23 mouse cellular contexts compared by ENCODE assay signal in the genomic region with DNA sequence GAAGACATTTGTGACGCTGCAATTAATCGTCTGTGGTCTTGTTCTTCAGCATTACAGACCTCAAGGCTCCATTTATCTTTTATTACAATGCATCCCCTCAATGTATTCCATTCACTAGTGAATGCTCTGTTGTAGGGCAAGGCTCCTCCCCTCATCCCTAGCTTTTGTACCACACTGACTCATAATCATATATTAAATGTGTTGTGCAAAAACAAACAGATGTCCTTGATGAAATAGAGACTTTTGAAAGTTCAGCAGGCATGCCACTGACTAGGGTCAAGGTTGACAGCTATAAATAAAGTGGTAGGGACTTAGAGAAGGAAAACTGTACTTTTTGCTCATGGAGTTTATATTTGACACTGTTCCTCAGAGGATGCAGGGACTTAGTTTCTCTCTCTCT. TPM values are rescaled to one million over a fixed set of nuclear protein-coding genes. Genes with fewer than 3 reads are reported as not detected.
DNase-seq lines count a peak whose midpoint lies in the region; ATAC-seq lines count a peak whose summit lies in the region.
"Had no signal": no experiment of that assay in that cellular context is flagged by ENCODE, and none has a peak within 500 bp of the region (broad histone marks: within the 10 kb centered on the region; RNA-seq: fewer than 3 reads in every experiment).

No protein-coding gene starts in this region.

- no peaks in the 10 kb centered on the region for H3K9me3 ChIP-seq in neural tube, embryonic 11.5 days (ENCODE audit: control insufficient read depth, low read length)
- H3K9me3 ChIP-seq in neural tube, embryonic 15.5 days (replicated peaks), result no peaks in the 10 kb centered on the region
- H3K9me3 ChIP-seq in neural tube, embryonic 14.5 days (ENCODE audit: control insufficient read depth, low read length), result no peaks in the 10 kb centered on the region
- H3K9me3 ChIP-seq: embryonic facial prominence, embryonic 10.5 days; heart, embryonic 13.5 days had no signal

- no peak overlapping the region for H3K4me3 ChIP-seq in neural tube, embryonic 11.5 days (ENCODE audit: low read depth, low read length)
- no peak overlapping the region for H3K4me3 ChIP-seq in neural tube, embryonic 15.5 days (replicated peaks)
- H3K4me3 ChIP-seq in neural tube, embryonic 14.5 days (ENCODE audit: low read depth, low read length), result no peak overlapping the region
- H3K4me3 ChIP-seq: embryonic facial prominence, embryonic 10.5 days; heart, embryonic 13.5 days had no signal

- no peak overlapping the region for H3K9ac ChIP-seq in neural tube, embryonic 11.5 days (ENCODE audit: low read length)
- H3K9ac ChIP-seq in neural tube, embryonic 15.5 days (replicated peaks), result no peak overlapping the region
- H3K9ac ChIP-seq in neural tube, embryonic 14.5 days (replicated peaks; ENCODE audit: low read depth, low read length), result no peak overlapping the region
- H3K9ac ChIP-seq: heart, embryonic 13.5 days had no signal

- H3K27me3 ChIP-seq in neural tube, embryonic 11.5 days (ENCODE audit: control insufficient read depth, insufficient read depth, low read length), result no peaks in the 10 kb centered on the region
- no peaks in the 10 kb centered on the region for H3K27me3 ChIP-seq in neural tube, embryonic 15.5 days (replicated peaks)
- no peaks in the 10 kb centered on the region for H3K27me3 ChIP-seq in neural tube, embryonic 14.5 days (ENCODE audit: control insufficient read depth, insufficient read depth, low read length)

- DNase-seq in adrenal gland, adult 8-10 months, result peak; percentile 49
- no peak for DNase-seq in adrenal gland, postnatal 4 days (ENCODE audit: low spot score in 2 of 2)
- no peak for DNase-seq in neural tube, embryonic 11.5 days (ENCODE audit: low spot score)
- peak; percentile 23 for DNase-seq in adrenal gland, postnatal 10 days
- DNase-seq in c-Kit-positive CD71-positive TER-119-positive erythroid progenitor cells, embryonic 14.5 days (ENCODE audit: low spot score), result no peak
- DNase-seq: cerebellum, adult 18-20 months; cerebellum, adult 9-11 months; cerebellum, postnatal 36 days; gastrocnemius, postnatal 36 days; heart, adult 11 months; heart, postnatal 36 days; kidney, adult 2 months had no signal

- no peaks in the 10 kb centered on the region for H3K36me3 ChIP-seq in neural tube, embryonic 11.5 days (ENCODE audit: control insufficient read depth, insufficient read depth, low read length)
- H3K36me3 ChIP-seq in neural tube, embryonic 15.5 days, result no peaks in the 10 kb centered on the region
- no peaks in the 10 kb centered on the region for H3K36me3 ChIP-seq in neural tube, embryonic 14.5 days (ENCODE audit: control insufficient read depth, insufficient read depth, low read length)
- H3K36me3 ChIP-seq: embryonic facial prominence, embryonic 10.5 days; heart, embryonic 13.5 days had no signal

- 48% methylated on average over 2 of the region's 2 CpGs for WGBS in neural tube, embryonic 11.5 days
- 43% methylated on average over 2 of the region's 2 CpGs for WGBS in neural tube, embryonic 15.5 days
- WGBS in neural tube, embryonic 14.5 days, result 33% methylated on average over 2 of the region's 2 CpGs

- 0 out of 2 replicates have a peak, but pooled peaks have one; percentile 6 for ATAC-seq in neural tube, embryonic 11.5 days (ENCODE audit: insufficient read depth, low FRiP score, low TSS enrichment)
- no peak for ATAC-seq in neural tube, embryonic 15.5 days (ENCODE audit: low FRiP score)
- ATAC-seq in neural tube, embryonic 14.5 days (ENCODE audit: low read depth), result peak; percentile 12; the same call in 1 of the 2 replicates
- ATAC-seq: intestine, embryonic 16.5 days had no signal

- no peak overlapping the region for H3K27ac ChIP-seq in neural tube, embryonic 11.5 days (ENCODE audit: low read depth, low read length)
- H3K27ac ChIP-seq in neural tube, embryonic 15.5 days (replicated peaks), result no peak overlapping the region
- H3K27ac ChIP-seq in neural tube, embryonic 14.5 days (ENCODE audit: low read depth, low read length), result no peak overlapping the region
- H3K27ac ChIP-seq: embryonic facial prominence, embryonic 10.5 days; heart, embryonic 13.5 days had no signal

- no peaks in the 10 kb centered on the region for H3K4me1 ChIP-seq in neural tube, embryonic 11.5 days (ENCODE audit: control insufficient read depth, insufficient read depth, low read length)
- H3K4me1 ChIP-seq in neural tube, embryonic 15.5 days, result peaks cover 17% of the 10 kb centered on the region; the same call in 1 of the 2 replicates
- H3K4me1 ChIP-seq in neural tube, embryonic 14.5 days (ENCODE audit: control insufficient read depth, insufficient read depth, low read length), result 0 out of 2 replicates have a peak, but pooled peaks cover 3% of the 10 kb centered on the region
- H3K4me1 ChIP-seq: heart, embryonic 13.5 days had no signal

- no peak overlapping the region for H3K4me2 ChIP-seq in neural tube, embryonic 11.5 days (ENCODE audit: low read depth)
- H3K4me2 ChIP-seq in neural tube, embryonic 15.5 days, result no peak overlapping the region
- H3K4me2 ChIP-seq in neural tube, embryonic 14.5 days (ENCODE audit: low read depth, low read length), result no peak overlapping the region
- H3K4me2 ChIP-seq: heart, embryonic 13.5 days had no signal

RNA-seq across cellular contexts. Expression of a gene that starts 32.3 kb away (rescaled TPM):
- total RNA-seq in adrenal gland, adult 8-10 months (2022), result 10 to 100 TPM; 22.4 to 38.3 (median 30.2) TPM
- total RNA-seq in adrenal gland, postnatal 4 days (2021), result 10 to 100 TPM; 12.7 to 14.2 TPM
- polyA plus RNA-seq in neural tube, embryonic 11.5 days (2014; fragmentation: Nextera tagmentation; extraction: Ambion mirVana), result 19.1 and 19.9 TPM in 2 replicates
- polyA plus RNA-seq in neural tube, embryonic 15.5 days (2015; fragmentation: Nextera tagmentation; extraction: Ambion mirVana), result 18.7 and 23.9 TPM in 2 replicates
- total RNA-seq in adrenal gland, postnatal 10 days (2021), result 10 to 100 TPM; 11.4 to 13.0 TPM
- polyA plus RNA-seq in neural tube, embryonic 14.5 days (2014; fragmentation: Nextera tagmentation; extraction: Ambion mirVana), result 25.9 and 28.0 TPM in 2 replicates

RNA-seq across cellular contexts. Expression of a gene that starts 42.0 kb away (rescaled TPM):
- total RNA-seq in adrenal gland, adult 8-10 months (2022), result not detected
- total RNA-seq in adrenal gland, postnatal 4 days (2021), result not detected
- not detected in 2 replicates for polyA plus RNA-seq in neural tube, embryonic 11.5 days (2014; fragmentation: Nextera tagmentation; extraction: Ambion mirVana)
- polyA plus RNA-seq in neural tube, embryonic 15.5 days (2015; fragmentation: Nextera tagmentation; extraction: Ambion mirVana), result not detected in 2 replicates
- total RNA-seq in adrenal gland, postnatal 10 days (2021), result not detected
- not detected in 2 replicates for polyA plus RNA-seq in neural tube, embryonic 14.5 days (2014; fragmentation: Nextera tagmentation; extraction: Ambion mirVana)
- total RNA-seq: ES-E14; gastrocnemius, adult 8-10 months; gastrocnemius, postnatal 36 days; heart, postnatal 36 days had no signal
- polyA plus RNA-seq: embryonic facial prominence, embryonic 10.5 days; embryonic facial prominence, embryonic 14.5 days; forebrain, embryonic 14.5 days; heart, embryonic 13.5 days; heart, postnatal 0 days; hindbrain, embryonic 11.5 days; intestine, embryonic 16.5 days; kidney, adult 2 months had no signal

Comparison
In these comparisons a context has a peak if more than half of its experiments do, and no peak if none do; other contexts are left out.
1. DNase-seq: peak in adrenal gland, adult 8-10 months (single experiment) and adrenal gland, postnatal 10 days (single experiment); none in adrenal gland, postnatal 4 days (0 of 2), neural tube, embryonic 11.5 days (single experiment) and c-Kit-positive CD71-positive TER-119-positive erythroid progenitor cells, embryonic 14.5 days (single experiment).